Mouse (Mus musculus): ENCODE results near the gene Prc1. TPM values are rescaled to one million over a fixed set of nuclear protein-coding genes. Genes with fewer than 3 reads are reported as not detected.
A peak's percentile ranks its signal among the peaks of the same experiment; 100 is the strongest.

Prc1 gene
- polyA plus RNA-seq, 1 experiment from 2014 or later = 123 TPM

- Histone ChIP-seq H3K27me3 (no peaks in the 10 kb centered on the region), H3K9me3 (no peaks in the 10 kb centered on the region), H3K36me3 (peaks cover 43% of the 10 kb centered on the region), H3K27ac (no peak overlapping the region), H3K4me2 (replicated peaks) (no peak overlapping the region), H3K9ac (no peak overlapping the region), H3K4me1 (peaks cover 20% of the 10 kb centered on the region), H3K4me3 (no peak overlapping the region)
- no peak for ATAC-seq (ENCODE audit: low FRiP score, low read depth)
- WGBS = 73% methylated on average over 1 of the region's 1 CpGs
These were observed 26.5 kb upstream of the Prc1 start for GRCm38 (mm10) chr7:80267764-80268163.

DNA sequence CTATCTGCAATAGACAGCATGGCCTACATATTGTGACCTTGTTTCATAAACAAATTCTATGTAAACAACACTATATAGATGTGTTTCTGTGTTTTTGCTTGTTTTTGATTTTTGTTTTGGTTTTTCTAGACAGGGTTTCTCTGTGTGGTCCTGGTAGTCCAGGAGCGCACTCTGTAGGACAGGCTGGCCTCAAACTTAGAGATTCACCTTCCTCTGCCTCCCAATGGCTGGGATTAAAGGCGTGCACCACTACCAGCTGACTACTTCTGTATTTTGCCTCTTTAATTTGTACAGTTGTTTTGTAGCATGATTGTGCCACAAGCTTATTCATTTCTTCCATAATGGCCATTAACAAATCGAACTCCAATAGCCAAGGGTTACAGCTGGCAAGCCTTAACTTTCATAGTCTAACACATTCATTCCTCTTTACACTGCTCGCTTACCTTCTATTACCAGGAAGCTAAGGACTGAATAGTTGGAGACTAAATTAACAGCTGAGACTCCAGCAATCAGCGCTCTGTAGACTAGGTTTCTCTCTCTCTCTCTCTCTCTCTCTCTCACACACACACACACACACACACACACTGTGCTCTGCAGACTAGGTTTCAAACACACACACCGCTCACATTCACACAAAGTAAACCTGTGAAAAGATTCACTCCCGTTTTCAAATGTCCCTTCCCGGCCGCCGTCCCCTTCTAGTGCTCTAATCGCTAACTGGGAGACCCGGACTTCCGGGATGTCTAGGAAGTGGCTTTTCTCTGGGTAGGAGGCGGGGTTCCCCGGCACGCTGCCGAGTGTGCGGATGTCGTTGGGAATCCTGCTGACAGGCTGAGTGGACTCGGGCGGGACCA lies 25.1 kb upstream of the Prc1 start, which contains the start of gene Vps33b:
Vps33b (plus strand) TSS at position 753 of the 854 bp plus-strand sequence.
- peak within 1 kb of the TSS; percentile 84 for H3K9ac ChIP-seq
- H3K36me3 ChIP-seq = peaks cover 47% of the 10 kb centered on the region
- H3K27me3 ChIP-seq = no peaks in the 10 kb centered on the region
- H3K27ac ChIP-seq = peak within 1 kb of the TSS; percentile 74
- H3K4me1 ChIP-seq = peaks cover 20% of the 10 kb centered on the region
- H3K4me2 ChIP-seq (replicated peaks) = peak within 1 kb of the TSS; percentile 96
- peak; percentile 87 for ATAC-seq (ENCODE audit: low FRiP score, low read depth)
- H3K9me3 ChIP-seq = peaks cover 5% of the 10 kb centered on the region; the same call in 1 of the 2 replicates
- WGBS = 6% methylated on average over 21 of the region's 21 CpGs
- peak within 1 kb of the TSS; percentile 91 for H3K4me3 ChIP-seq

DNA sequence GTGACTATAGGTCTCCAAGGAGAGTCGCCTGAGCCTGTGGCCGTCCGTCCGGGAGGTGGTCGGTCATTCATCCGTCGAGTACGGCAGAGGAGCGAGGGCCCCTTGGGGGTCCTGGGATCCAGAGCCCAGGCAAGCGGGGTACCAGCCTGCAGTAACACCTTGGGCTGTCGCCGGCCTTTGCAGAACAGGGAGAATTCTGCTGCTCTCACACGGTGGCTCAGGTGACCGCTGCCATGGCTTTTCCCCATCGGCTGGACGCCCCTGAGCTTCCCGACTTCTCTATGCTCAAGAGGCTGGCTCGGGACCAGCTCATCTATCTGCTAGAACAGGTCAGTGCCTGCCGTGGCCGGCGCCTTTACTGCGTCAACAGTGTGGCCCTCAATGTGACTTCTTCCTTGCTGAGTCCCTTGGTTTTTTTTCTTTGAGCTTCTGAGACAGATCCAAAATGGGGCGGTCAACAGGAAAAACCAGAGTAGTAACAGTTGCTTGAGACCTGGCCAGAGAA lies 24.4 kb upstream of the Prc1 start:
- no peak; the same call in 1 of the 2 replicates for ATAC-seq (ENCODE audit: low FRiP score, low read depth)
- Histone ChIP-seq H3K27ac (peak overlapping the region; percentile 28; the same call in 1 of the 2 replicates), H3K27me3 (no peaks in the 10 kb centered on the region), H3K36me3 (peaks cover 47% of the 10 kb centered on the region), H3K4me1 (peaks cover 20% of the 10 kb centered on the region), H3K4me2 (replicated peaks) (peak overlapping the region; percentile 96), H3K9me3 (peaks cover 12% of the 10 kb centered on the region), H3K4me3 (peak overlapping the region; percentile 91), H3K9ac (peak overlapping the region; percentile 84)
- WGBS = under 1% methylated on average over 23 of the region's 23 CpGs

GRCm38 (mm10) chr7:80273456-80273855 lies 20.8 kb upstream of the Prc1 start:
- peaks cover 19% of the 10 kb centered on the region for H3K4me1 ChIP-seq
- H3K4me2 ChIP-seq (replicated peaks) = no peak overlapping the region
- H3K27ac ChIP-seq = no peak overlapping the region
- no peak overlapping the region for H3K9ac ChIP-seq
- 89% methylated on average over 2 of the region's 2 CpGs for WGBS
- ATAC-seq (ENCODE audit: low FRiP score, low read depth) = no peak
- peaks cover 17% of the 10 kb centered on the region for H3K9me3 ChIP-seq
- peaks cover 60% of the 10 kb centered on the region for H3K36me3 ChIP-seq
- H3K27me3 ChIP-seq = no peaks in the 10 kb centered on the region
- H3K4me3 ChIP-seq = no peak overlapping the region

- WGBS = 90% methylated on average over 4 of the region's 4 CpGs
- Histone ChIP-seq H3K9me3 (peaks cover 17% of the 10 kb centered on the region), H3K4me1 (no peaks in the 10 kb centered on the region), H3K4me3 (no peak overlapping the region), H3K4me2 (replicated peaks) (no peak overlapping the region), H3K9ac (no peak overlapping the region), H3K36me3 (peaks cover 86% of the 10 kb centered on the region), H3K27me3 (no peaks in the 10 kb centered on the region), H3K27ac (no peak overlapping the region)
- no peak for ATAC-seq (ENCODE audit: low FRiP score, low read depth)
These were observed 17.9 kb upstream of the Prc1 start for GRCm38 (mm10) chr7:80276374-80276773.

DNA sequence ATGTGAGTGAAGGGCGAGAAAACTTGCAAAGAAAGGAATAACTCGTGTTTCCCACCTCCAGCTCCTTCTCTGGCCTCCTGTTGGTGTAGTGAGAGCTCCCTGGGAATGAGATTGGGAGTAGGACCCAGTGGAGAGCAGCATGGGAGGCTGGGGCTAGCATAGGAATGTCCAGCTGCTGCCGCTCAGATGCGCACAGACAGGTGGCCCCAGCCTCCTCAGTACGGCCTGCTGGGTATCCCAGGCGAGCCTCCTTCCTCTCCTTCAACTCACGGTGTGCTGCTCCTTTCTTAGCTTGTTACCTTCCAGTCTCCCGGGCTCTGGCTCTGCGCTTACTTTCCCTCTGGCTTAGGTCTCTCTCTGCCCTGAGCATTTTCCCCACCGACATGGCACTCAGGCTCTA lies 14.2 kb upstream of the Prc1 start:
- H3K9ac ChIP-seq = no peak overlapping the region
- H3K27me3 ChIP-seq = no peaks in the 10 kb centered on the region
- peaks cover 3% of the 10 kb centered on the region for H3K9me3 ChIP-seq
- no peaks in the 10 kb centered on the region for H3K4me1 ChIP-seq
- no peak overlapping the region for H3K27ac ChIP-seq
- no peak for ATAC-seq (ENCODE audit: low FRiP score, low read depth)
- no peak overlapping the region for H3K4me2 ChIP-seq (replicated peaks)
- H3K4me3 ChIP-seq = no peak overlapping the region
- peaks cover 88% of the 10 kb centered on the region for H3K36me3 ChIP-seq
- WGBS = 75% methylated on average over 10 of the region's 10 CpGs

GRCm38 (mm10) chr7:80280998-80281397 lies 13.3 kb upstream of the Prc1 start:
- H3K4me3 ChIP-seq = no peak overlapping the region
- H3K4me1 ChIP-seq = no peaks in the 10 kb centered on the region
- H3K4me2 ChIP-seq (replicated peaks) = no peak overlapping the region
- no peaks in the 10 kb centered on the region for H3K9me3 ChIP-seq
- 88% methylated on average over 2 of the region's 2 CpGs for WGBS
- peaks cover 90% of the 10 kb centered on the region for H3K36me3 ChIP-seq
- H3K9ac ChIP-seq = no peak overlapping the region
- H3K27me3 ChIP-seq = no peaks in the 10 kb centered on the region
- no peak for ATAC-seq (ENCODE audit: low FRiP score, low read depth)
- H3K27ac ChIP-seq = no peak overlapping the region

GRCm38 (mm10) chr7:80281646-80282045 lies 12.6 kb upstream of the Prc1 start:
- Histone ChIP-seq H3K27me3 (no peaks in the 10 kb centered on the region), H3K4me1 (no peaks in the 10 kb centered on the region), H3K4me2 (replicated peaks) (no peak overlapping the region), H3K36me3 (peaks cover 90% of the 10 kb centered on the region), H3K27ac (no peak overlapping the region), H3K4me3 (no peak overlapping the region), H3K9ac (no peak overlapping the region), H3K9me3 (no peaks in the 10 kb centered on the region)
- no peak for ATAC-seq (ENCODE audit: low FRiP score, low read depth)
- WGBS = 90% methylated on average over 3 of the region's 3 CpGs

DNA sequence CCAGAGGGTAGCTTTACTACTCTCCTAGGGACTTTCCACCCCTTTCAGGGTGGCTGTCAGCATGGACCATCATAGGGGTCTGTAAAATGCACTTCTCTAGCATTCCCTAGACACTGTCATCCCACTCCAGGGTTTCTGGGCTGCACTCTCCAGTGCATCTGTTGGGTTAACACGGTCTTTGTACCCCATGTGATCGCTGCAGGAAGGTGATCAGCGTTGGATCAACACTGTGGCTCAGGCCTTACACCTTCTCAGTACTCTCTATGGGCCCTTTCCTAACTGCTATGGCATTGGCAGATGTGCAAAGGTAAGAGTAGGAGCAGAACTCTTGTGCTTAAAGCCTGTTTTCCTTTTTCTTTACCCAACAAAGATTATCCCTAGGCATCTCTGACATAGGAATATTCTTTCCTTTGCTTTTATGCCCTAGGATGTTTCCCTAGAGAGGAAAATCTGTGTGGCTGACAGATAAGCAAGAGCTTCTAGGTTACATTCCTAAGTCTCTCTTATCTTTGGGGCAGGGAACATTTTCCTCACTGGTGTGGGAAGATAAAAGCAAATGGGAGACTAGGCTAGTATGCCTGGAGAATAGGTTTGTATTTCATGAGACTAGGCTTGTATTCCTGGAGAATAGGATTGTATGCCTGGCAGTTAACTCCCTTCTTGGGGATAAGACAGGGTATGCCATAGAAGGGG lies 10.9 kb upstream of the Prc1 start:
- H3K4me1 ChIP-seq = no peaks in the 10 kb centered on the region
- H3K27ac ChIP-seq = no peak overlapping the region
- WGBS = 89% methylated on average over 3 of the region's 3 CpGs
- no peak overlapping the region for H3K9ac ChIP-seq
- ATAC-seq (ENCODE audit: low FRiP score, low read depth) = no peak
- no peak overlapping the region for H3K4me3 ChIP-seq
- H3K4me2 ChIP-seq (replicated peaks) = no peak overlapping the region
- no peaks in the 10 kb centered on the region for H3K27me3 ChIP-seq
- no peaks in the 10 kb centered on the region for H3K9me3 ChIP-seq
- peaks cover 89% of the 10 kb centered on the region for H3K36me3 ChIP-seq

- peaks cover 86% of the 10 kb centered on the region for H3K36me3 ChIP-seq
- no peak overlapping the region for H3K4me3 ChIP-seq
- no peaks in the 10 kb centered on the region for H3K4me1 ChIP-seq
- H3K4me2 ChIP-seq (replicated peaks) = no peak overlapping the region
- H3K27me3 ChIP-seq = no peaks in the 10 kb centered on the region
- no peaks in the 10 kb centered on the region for H3K9me3 ChIP-seq
- no peak for ATAC-seq (ENCODE audit: low FRiP score, low read depth)
- H3K9ac ChIP-seq = no peak overlapping the region
- 91% methylated on average over 5 of the region's 5 CpGs for WGBS
- no peak overlapping the region for H3K27ac ChIP-seq
These were observed 9.9 kb upstream of the Prc1 start for GRCm38 (mm10) chr7:80284391-80284790.

- H3K9ac ChIP-seq = no peak overlapping the region
- WGBS = 95% methylated on average over 6 of the region's 6 CpGs
These were observed 8.5 kb upstream of the Prc1 start for GRCm38 (mm10) chr7:80285725-80286124.

GRCm38 (mm10) chr7:80287736-80288135 lies 6.5 kb upstream of the Prc1 start:
- Histone ChIP-seq H3K27ac (no peak overlapping the region), H3K4me1 (no peaks in the 10 kb centered on the region), H3K4me3 (no peak overlapping the region), H3K36me3 (peaks cover 91% of the 10 kb centered on the region), H3K27me3 (no peaks in the 10 kb centered on the region), H3K4me2 (replicated peaks) (no peak overlapping the region), H3K9ac (no peak overlapping the region), H3K9me3 (no peaks in the 10 kb centered on the region)
- no peak for ATAC-seq (ENCODE audit: low FRiP score, low read depth)
- WGBS = 84% methylated on average over 10 of the region's 10 CpGs

More at GRCm38 (mm10) chr7:80285725-80286124, 8.5 kb upstream of the Prc1 start:
- ATAC-seq (ENCODE audit: low FRiP score, low read depth) = no peak
- Histone ChIP-seq H3K9me3 (no peaks in the 10 kb centered on the region), H3K27ac (no peak overlapping the region), H3K36me3 (peaks cover 88% of the 10 kb centered on the region), H3K4me2 (replicated peaks) (no peak overlapping the region), H3K4me3 (no peak overlapping the region), H3K4me1 (no peaks in the 10 kb centered on the region), H3K27me3 (no peaks in the 10 kb centered on the region)

Data from limb, embryonic 13.5 days (tissue).